Mouse (Mus musculus) midbrain, embryonic 15.5 days (tissue): ENCODE data around the gene Cox5b. TPM values are rescaled to one million over a fixed set of nuclear protein-coding genes. Genes with fewer than 3 reads are reported as not detected.
A peak's percentile ranks its signal among the peaks of the same experiment; 100 is the strongest.

Experiments used
- ATAC-seq: fragments of 200-750 bp; cut with Nextera tagmentation; replicated peaks from 2 replicates; pipeline ENCODE4 v1.8.0; 2017; ENCODE audit warnings: moderate TSS enrichment
- H3K27ac ChIP-seq: fragments of 300-500 bp; sonication (generic); 2 replicates; pipeline ENCODE4 v1.5.1; 2015; ENCODE audit warnings: mild to moderate bottlenecking, inconsistent platforms
- H3K27me3 ChIP-seq: fragments of 300-500 bp; sonication (generic); replicated peaks from 2 replicates; pipeline ENCODE4 v1.6.1; 2015; ENCODE audit warnings: inconsistent platforms
- H3K36me3 ChIP-seq: fragments of 300-500 bp; sonication (generic); replicated peaks from 2 replicates; pipeline ENCODE4 v1.6.1; 2015; ENCODE audit warnings: inconsistent platforms
- H3K4me1 ChIP-seq: fragments of 300-500 bp; sonication (generic); 2 replicates; pipeline ENCODE4 v1.6.1; 2015; ENCODE audit warnings: inconsistent platforms
- H3K4me2 ChIP-seq: fragments of 300-500 bp; sonication (generic); 2 replicates; pipeline ENCODE4 v1.6.1; 2015; ENCODE audit warnings: inconsistent platforms, mild to moderate bottlenecking, moderate library complexity
- H3K4me3 ChIP-seq: fragments of 300-500 bp; sonication (generic); 2 replicates; pipeline ENCODE4 v1.5.1; 2015; ENCODE audit warnings: mild to moderate bottlenecking, inconsistent platforms
- H3K9ac ChIP-seq: fragments of 300-500 bp; sonication (generic); 2 replicates; pipeline ENCODE4 v1.6.1; 2015; ENCODE audit warnings: mild to moderate bottlenecking, inconsistent platforms
- H3K9me3 ChIP-seq: fragments of 300-500 bp; sonication (generic); 2 replicates; pipeline ENCODE4 v1.6.1; 2016; ENCODE audit warnings: inconsistent platforms
- WGBS: fragments of 180-500 bp; shearing (Covaris S2); methylation state at CpG from one replicate; pipeline ENCODE4 v1.1.7; 2015; ENCODE audit warnings: mixed read lengths; 5-methylcytosine and 5-hydroxymethylcytosine counted together
- polyA plus RNA-seq: library from polyadenylated mRNA; unstranded; fragments of >200 nt; fragmentation: Nextera tagmentation; extraction: Ambion mirVana; gene quantifications from 2 replicates; pipeline ENCODE4 v1.2.1, GENCODE M21; 2015

Cox5b gene
- polyA plus RNA-seq, 1 experiment from 2014 or later = 612 TPM

DNA sequence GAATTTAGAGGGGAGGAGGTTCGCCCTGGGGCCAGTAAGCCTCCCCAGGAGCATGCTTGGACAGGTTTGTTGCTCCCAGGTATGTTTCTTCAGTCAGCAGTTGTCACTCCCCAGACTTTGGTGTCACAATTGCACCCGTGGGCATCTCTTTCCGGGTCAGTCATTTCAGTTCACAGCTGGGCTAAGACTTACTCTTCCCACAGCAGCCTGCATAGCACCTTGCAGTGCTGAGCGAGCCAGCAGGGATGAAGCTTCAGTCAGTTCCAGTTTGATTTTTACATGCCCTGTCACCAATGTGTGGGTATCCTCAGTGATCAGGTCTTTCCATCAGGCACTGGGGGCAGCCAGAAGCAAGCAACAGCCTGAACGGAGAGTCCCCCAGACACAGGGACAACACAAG is 5.8 kb downstream of the Cox5b start:
- no peak for ATAC-seq
- Histone ChIP-seq H3K4me1 (peaks cover 9% of the 10 kb centered on the region), H3K27ac (no peak overlapping the region), H3K9me3 (no peaks in the 10 kb centered on the region), H3K4me2 (no peak overlapping the region), H3K36me3 (peaks cover 45% of the 10 kb centered on the region), H3K4me3 (no peak overlapping the region), H3K27me3 (no peaks in the 10 kb centered on the region), H3K9ac (no peak overlapping the region)
- 69% methylated on average over 5 of the region's 5 CpGs for WGBS

DNA sequence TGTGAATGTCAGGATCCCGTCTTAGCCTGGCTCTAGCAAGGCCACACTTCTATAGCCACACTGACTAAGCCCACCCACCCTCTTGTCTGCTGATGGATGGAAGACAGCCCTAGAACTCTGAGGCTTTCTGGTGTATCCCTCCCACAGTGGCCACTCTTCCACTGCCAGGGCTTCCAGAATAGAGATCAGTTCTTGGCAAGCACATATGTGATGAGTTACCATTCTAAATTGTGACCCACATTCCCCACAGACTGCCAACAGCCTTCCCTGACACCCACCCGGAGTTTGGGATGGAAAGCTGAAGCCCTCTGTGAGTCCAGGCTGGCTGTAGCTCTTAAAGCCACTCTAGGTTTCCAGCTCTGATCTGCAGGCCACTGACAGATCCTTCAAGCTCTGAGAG is 15.9 kb downstream of the Cox5b start:
- Histone ChIP-seq H3K4me2 (no peak overlapping the region), H3K9me3 (no peaks in the 10 kb centered on the region), H3K27ac (no peak overlapping the region), H3K36me3 (peaks cover 26% of the 10 kb centered on the region), H3K4me3 (no peak overlapping the region), H3K27me3 (no peaks in the 10 kb centered on the region), H3K9ac (no peak overlapping the region), H3K4me1 (peaks cover 23% of the 10 kb centered on the region)
- 73% methylated on average over 2 of the region's 2 CpGs for WGBS
- ATAC-seq = no peak

- no peak for ATAC-seq
- 78% methylated on average over 3 of the region's 3 CpGs for WGBS
- Histone ChIP-seq H3K9me3 (no peaks in the 10 kb centered on the region), H3K4me3 (no peak overlapping the region), H3K27me3 (no peaks in the 10 kb centered on the region), H3K9ac (0 out of 2 replicates have a peak overlapping the region, but pooled peaks have one; percentile 89), H3K4me2 (peak overlapping the region; percentile 82; the same call in 1 of the 2 replicates), H3K27ac (no peak overlapping the region), H3K4me1 (peaks cover 23% of the 10 kb centered on the region), H3K36me3 (peaks cover 20% of the 10 kb centered on the region)
Measured at GRCm38 (mm10) chr1:36707797-36708196, 16.5 kb downstream of the Cox5b start.

- Histone ChIP-seq H3K4me1 (peaks cover 23% of the 10 kb centered on the region), H3K4me2 (peak overlapping the region; percentile 82), H3K27me3 (no peaks in the 10 kb centered on the region), H3K4me3 (peak overlapping the region; percentile 82), H3K36me3 (peaks cover 15% of the 10 kb centered on the region), H3K9ac (peak overlapping the region; percentile 89), H3K27ac (0 out of 2 replicates have a peak overlapping the region, but pooled peaks have one; percentile 84), H3K9me3 (no peaks in the 10 kb centered on the region)
- ATAC-seq = no peak
- WGBS = 94% methylated on average over 1 of the region's 1 CpGs
Measured at GRCm38 (mm10) chr1:36708626-36709025, 17.4 kb downstream of the Cox5b start.

GRCm38 (mm10) chr1:36709055-36709853 is 18.0 kb downstream of the Cox5b start:
- H3K27ac ChIP-seq = peak overlapping the region; percentile 84
- peak; percentile 82 for ATAC-seq
- H3K9ac ChIP-seq = peak overlapping the region; percentile 89
- peak overlapping the region; percentile 82 for H3K4me2 ChIP-seq
- no peaks in the 10 kb centered on the region for H3K9me3 ChIP-seq
- H3K36me3 ChIP-seq = peaks cover 10% of the 10 kb centered on the region
- H3K4me1 ChIP-seq = peaks cover 23% of the 10 kb centered on the region
- H3K4me3 ChIP-seq = peak overlapping the region; percentile 82
- WGBS = under 1% methylated on average over 33 of the region's 33 CpGs
- H3K27me3 ChIP-seq = no peaks in the 10 kb centered on the region

- peak within 1 kb of the TSS; percentile 89 for H3K9ac ChIP-seq
- peak within 1 kb of the TSS; percentile 82 for H3K4me3 ChIP-seq
- no peaks in the 10 kb centered on the region for H3K27me3 ChIP-seq
- ATAC-seq = peak; percentile 98
- H3K9me3 ChIP-seq = no peaks in the 10 kb centered on the region
- peak within 1 kb of the TSS; percentile 82 for H3K4me2 ChIP-seq
- peak within 1 kb of the TSS; percentile 84 for H3K27ac ChIP-seq
- H3K36me3 ChIP-seq = peaks cover 10% of the 10 kb centered on the region
- peaks cover 23% of the 10 kb centered on the region for H3K4me1 ChIP-seq
- under 1% methylated on average over 29 of the region's 29 CpGs for WGBS
Measured at GRCm38 (mm10) chr1:36709854-36710280, 18.6 kb downstream of the Cox5b start, which contains the start of gene 4933424G06Rik. TSS of gene 4933424G06Rik (plus strand) at chr1:36710149.

- H3K9ac ChIP-seq = no peak overlapping the region
- H3K4me1 ChIP-seq = peaks cover 23% of the 10 kb centered on the region
- ATAC-seq = no peak
- H3K4me2 ChIP-seq = no peak overlapping the region
- peaks cover 7% of the 10 kb centered on the region; the same call in 1 of the 2 replicates for H3K36me3 ChIP-seq
- H3K27ac ChIP-seq = no peak overlapping the region
- H3K27me3 ChIP-seq = no peaks in the 10 kb centered on the region
- H3K9me3 ChIP-seq = no peaks in the 10 kb centered on the region
- H3K4me3 ChIP-seq = no peak overlapping the region
- WGBS = 98% methylated on average over 2 of the region's 2 CpGs
Measured at GRCm38 (mm10) chr1:36711104-36711503, 19.9 kb downstream of the Cox5b start.

DNA sequence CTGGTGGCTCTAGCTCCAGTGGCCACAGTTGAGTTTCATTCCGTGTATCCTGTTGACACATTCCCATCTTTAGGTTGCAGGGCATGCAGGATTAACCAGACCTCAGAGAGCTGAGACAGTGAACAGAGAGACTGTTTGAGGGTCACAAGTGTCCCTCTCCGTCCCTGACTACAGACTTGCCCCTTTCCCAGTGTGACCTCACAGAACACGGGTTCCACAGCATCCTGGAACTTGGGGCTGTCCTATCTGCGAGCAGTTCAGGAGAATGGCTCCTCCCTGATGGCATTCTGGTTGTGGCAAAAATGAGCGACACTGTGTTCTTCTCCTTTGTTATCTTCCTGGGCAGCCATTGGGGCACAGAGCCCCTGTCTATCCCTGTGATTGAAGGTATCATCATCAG is 23.1 kb downstream of the Cox5b start, which contains the start of gene Actr1b:
Gene Actr1b, minus strand, starts transcription at position 112 of the 400 bp plus-strand sequence.
- Histone ChIP-seq H3K4me2 (no peak within 1 kb of the TSS), H3K4me1 (no peaks in the 10 kb centered on the region), H3K27me3 (no peaks in the 10 kb centered on the region), H3K27ac (no peak within 1 kb of the TSS), H3K4me3 (no peak within 1 kb of the TSS), H3K9me3 (no peaks in the 10 kb centered on the region), H3K9ac (no peak within 1 kb of the TSS), H3K36me3 (no peaks in the 10 kb centered on the region)
- no peak for ATAC-seq
- WGBS = 83% methylated on average over 5 of the region's 5 CpGs

DNA sequence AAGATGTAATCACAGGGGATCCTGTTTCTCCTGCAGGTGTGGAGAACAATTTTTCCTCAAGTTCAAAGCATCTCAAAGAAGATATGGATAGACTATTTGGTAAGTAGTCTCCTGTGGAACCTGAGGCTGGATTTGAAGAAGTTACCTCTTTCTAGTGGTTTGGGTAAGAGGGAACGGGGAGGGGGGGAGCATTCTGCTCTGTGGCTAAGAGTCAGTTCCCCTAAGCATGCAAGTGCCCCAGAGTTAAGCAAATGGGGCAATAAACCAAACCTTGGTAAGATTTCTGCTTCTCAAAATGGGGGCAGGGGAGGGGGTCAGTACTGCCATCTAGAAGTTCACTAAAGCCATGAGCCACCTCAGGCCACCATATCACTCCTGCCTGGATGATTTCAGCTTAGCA is 27.5 kb downstream of the Cox5b start:
- Histone ChIP-seq H3K4me1 (no peaks in the 10 kb centered on the region), H3K9ac (no peak overlapping the region), H3K4me2 (no peak overlapping the region), H3K4me3 (no peak overlapping the region), H3K36me3 (no peaks in the 10 kb centered on the region), H3K27me3 (no peaks in the 10 kb centered on the region), H3K27ac (no peak overlapping the region), H3K9me3 (no peaks in the 10 kb centered on the region)
- WGBS = 81% methylated on average over 1 of the region's 1 CpGs
- ATAC-seq = no peak

GRCm38 (mm10) chr1:36723146-36724056 is 32.2 kb downstream of the Cox5b start:
- Histone ChIP-seq H3K36me3 (no peaks in the 10 kb centered on the region), H3K27me3 (no peaks in the 10 kb centered on the region), H3K9ac (no peak overlapping the region), H3K4me2 (no peak overlapping the region), H3K27ac (no peak overlapping the region), H3K9me3 (no peaks in the 10 kb centered on the region), H3K4me1 (no peaks in the 10 kb centered on the region), H3K4me3 (no peak overlapping the region)
- WGBS = 78% methylated on average over 16 of the region's 16 CpGs
- ATAC-seq = no peak

GRCm38 (mm10) chr1:36724057-36724431 is 32.8 kb downstream of the Cox5b start:
- Histone ChIP-seq H3K36me3 (no peaks in the 10 kb centered on the region), H3K9me3 (no peaks in the 10 kb centered on the region), H3K4me3 (no peak overlapping the region), H3K27me3 (no peaks in the 10 kb centered on the region), H3K9ac (no peak overlapping the region), H3K27ac (no peak overlapping the region), H3K4me1 (no peaks in the 10 kb centered on the region), H3K4me2 (no peak overlapping the region)
- no peak for ATAC-seq
- 71% methylated on average over 4 of the region's 4 CpGs for WGBS

- H3K27me3 ChIP-seq = no peaks in the 10 kb centered on the region
- no peaks in the 10 kb centered on the region for H3K36me3 ChIP-seq
- no peaks in the 10 kb centered on the region for H3K4me1 ChIP-seq
- no peaks in the 10 kb centered on the region for H3K9me3 ChIP-seq
- no peak overlapping the region for H3K4me3 ChIP-seq
- H3K9ac ChIP-seq = no peak overlapping the region
- no peak overlapping the region for H3K27ac ChIP-seq
- ATAC-seq = peak; percentile 69; the same call in 1 of the 2 replicates
- no peak overlapping the region for H3K4me2 ChIP-seq
- 10% methylated on average over 4 of the region's 4 CpGs for WGBS
Measured at GRCm38 (mm10) chr1:36737300-36737699, 46.1 kb downstream of the Cox5b start.
